Mouse (Mus musculus): ENCODE data around the gene Zfp296. TPM values are rescaled to one million over a fixed set of nuclear protein-coding genes. Genes with fewer than 3 reads are reported as not detected.

Gene Zfp296
- polyA plus RNA-seq, 1 experiment from 2014 or later = 0.40 TPM

Other genes starting within 250 kb of the Zfp296 start
- 90.7 and 96.1 TPM in 2 replicates for gene Ercc1, start 232.5 kb upstream of the Zfp296 start, polyA plus RNA-seq (2015; fragmentation: Nextera tagmentation; extraction: Ambion mirVana)
- gene Cd3eap, start 217.8 kb upstream of the Zfp296 start, polyA plus RNA-seq (2015; fragmentation: Nextera tagmentation; extraction: Ambion mirVana) = 19.8 and 21.1 TPM in 2 replicates
- 1.2 and 3.4 TPM in 2 replicates for gene Ppp1r13l, start 217.5 kb upstream of the Zfp296 start, polyA plus RNA-seq (2015; fragmentation: Nextera tagmentation; extraction: Ambion mirVana)
- gene Ercc2, start 195.3 kb upstream of the Zfp296 start, polyA plus RNA-seq (2015; fragmentation: Nextera tagmentation; extraction: Ambion mirVana) = 18.6 and 20.5 TPM in 2 replicates
- 4.0 and 5.3 TPM in 2 replicates for gene Klc3, start 173.2 kb upstream of the Zfp296 start, polyA plus RNA-seq (2015; fragmentation: Nextera tagmentation; extraction: Ambion mirVana)
- 1.1 and 1.3 TPM in 2 replicates for gene Ckm, start 172.5 kb upstream of the Zfp296 start, polyA plus RNA-seq (2015; fragmentation: Nextera tagmentation; extraction: Ambion mirVana)
- gene Mark4, start 118.5 kb upstream of the Zfp296 start, polyA plus RNA-seq (2015; fragmentation: Nextera tagmentation; extraction: Ambion mirVana) = 14.9 and 16.1 TPM in 2 replicates
- gene Exoc3l2, start 114.0 kb upstream of the Zfp296 start, polyA plus RNA-seq (2015; fragmentation: Nextera tagmentation; extraction: Ambion mirVana) = 0.32 and 0.52 TPM in 2 replicates
- gene Bloc1s3, start 68.9 kb upstream of the Zfp296 start, polyA plus RNA-seq (2015; fragmentation: Nextera tagmentation; extraction: Ambion mirVana) = 3.5 and 3.6 TPM in 2 replicates
- gene Trappc6a, start 68.9 kb upstream of the Zfp296 start, polyA plus RNA-seq (2015; fragmentation: Nextera tagmentation; extraction: Ambion mirVana) = 46.4 and 49.0 TPM in 2 replicates
- gene Nkpd1, start 59.4 kb upstream of the Zfp296 start, polyA plus RNA-seq (2015; fragmentation: Nextera tagmentation; extraction: Ambion mirVana) = 0.14 TPM in 1 of 2 replicates, not detected in the other
- gene Ppp1r37, start 14.2 kb upstream of the Zfp296 start, polyA plus RNA-seq (2015; fragmentation: Nextera tagmentation; extraction: Ambion mirVana) = 32.7 and 36.5 TPM in 2 replicates
- 153 and 159 TPM in 2 replicates for gene Gemin7, start 308 bp downstream of the Zfp296 start, polyA plus RNA-seq (2015; fragmentation: Nextera tagmentation; extraction: Ambion mirVana)
- 52.9 and 61.6 TPM in 2 replicates for gene Clasrp, start 27.2 kb downstream of the Zfp296 start, polyA plus RNA-seq (2015; fragmentation: Nextera tagmentation; extraction: Ambion mirVana)
- 5.6 and 6.6 TPM in 2 replicates for gene Relb, start 52.2 kb downstream of the Zfp296 start, polyA plus RNA-seq (2015; fragmentation: Nextera tagmentation; extraction: Ambion mirVana)
- 110 and 118 TPM in 2 replicates for gene Clptm1, start 87.7 kb downstream of the Zfp296 start, polyA plus RNA-seq (2015; fragmentation: Nextera tagmentation; extraction: Ambion mirVana)
- 1.0 TPM in 1 of 2 replicates, not detected in the other for gene Apoc2, start 100.7 kb downstream of the Zfp296 start, polyA plus RNA-seq (2015; fragmentation: Nextera tagmentation; extraction: Ambion mirVana)
- not detected in 2 replicates for gene Gm44805, start 104.1 kb downstream of the Zfp296 start, polyA plus RNA-seq (2015; fragmentation: Nextera tagmentation; extraction: Ambion mirVana)
- 0.08 TPM in 1 of 2 replicates, not detected in the other for gene Apoc4, start 104.2 kb downstream of the Zfp296 start, polyA plus RNA-seq (2015; fragmentation: Nextera tagmentation; extraction: Ambion mirVana)
- gene Apoc1, start 115.4 kb downstream of the Zfp296 start, polyA plus RNA-seq (2015; fragmentation: Nextera tagmentation; extraction: Ambion mirVana) = 4.4 and 6.6 TPM in 2 replicates
- gene Apoe, start 121.9 kb downstream of the Zfp296 start, polyA plus RNA-seq (2015; fragmentation: Nextera tagmentation; extraction: Ambion mirVana) = 408 and 440 TPM in 2 replicates
- 117 and 134 TPM in 2 replicates for gene Tomm40, start 138.2 kb downstream of the Zfp296 start, polyA plus RNA-seq (2015; fragmentation: Nextera tagmentation; extraction: Ambion mirVana)
- 54.6 and 56.2 TPM in 2 replicates for gene Nectin2, start 173.2 kb downstream of the Zfp296 start, polyA plus RNA-seq (2015; fragmentation: Nextera tagmentation; extraction: Ambion mirVana)
- 14.2 and 16.6 TPM in 2 replicates for gene Bcam, start 193.7 kb downstream of the Zfp296 start, polyA plus RNA-seq (2015; fragmentation: Nextera tagmentation; extraction: Ambion mirVana)
- gene Cblc, start 219.5 kb downstream of the Zfp296 start, polyA plus RNA-seq (2015; fragmentation: Nextera tagmentation; extraction: Ambion mirVana) = not detected in 2 replicates
- 0.32 and 1.8 TPM in 2 replicates for gene Bcl3, start 245.5 kb downstream of the Zfp296 start, polyA plus RNA-seq (2015; fragmentation: Nextera tagmentation; extraction: Ambion mirVana)

All from neural tube, embryonic 13.5 days (tissue).